Mouse (Mus musculus) thymus, adult 2 months (tissue): Measurements from ENCODE around the gene Gpsm2. TPM values are rescaled to one million over a fixed set of nuclear protein-coding genes. Genes with fewer than 3 reads are reported as not detected.
"Not testable (repeated sequence)": the region's sequence is repeated elsewhere in the genome, so short reads cannot be mapped to it uniquely, and the experiment has no call there.

Source experiments
- DNase-seq: peaks from one replicate; pipeline ENCODE4 v3.0.0; 2021
- H3K27ac ChIP-seq: fragments of 200-500 bp; 2 replicates; pipeline ENCODE4 v1.5.1; 2012; ENCODE audit warnings: low read length, control low read depth; ENCODE audit not compliant: control insufficient read depth, insufficient read depth
- H3K27me3 ChIP-seq: fragments of 200-500 bp; 2 replicates; pipeline ENCODE4 v1.6.1; 2012; ENCODE audit warnings: mild to moderate bottlenecking, low read length, moderate library complexity, mixed read lengths; ENCODE audit not compliant: control insufficient read depth, insufficient read depth
- H3K36me3 ChIP-seq: fragments of 200-500 bp; 2 replicates; pipeline ENCODE4 v1.6.1; 2012; ENCODE audit warnings: mild to moderate bottlenecking, low read length, moderate library complexity; ENCODE audit not compliant: control insufficient read depth, insufficient read depth
- H3K4me1 ChIP-seq: fragments of 200-500 bp; replicated peaks from 2 replicates; pipeline ENCODE4 v1.6.1; 2012; ENCODE audit warnings: low read length; ENCODE audit not compliant: control insufficient read depth, insufficient read depth
- H3K4me3 ChIP-seq: fragments of 200-500 bp; 2 replicates; pipeline ENCODE4 v1.5.1; 2012; ENCODE audit warnings: mild to moderate bottlenecking, low read length, control low read depth, moderate library complexity; ENCODE audit not compliant: control insufficient read depth, insufficient read depth
- CTCF ChIP-seq: fragments of 200-500 bp; IDR thresholded peaks from 2 replicates; pipeline ENCODE4 v1.5.1; 2012; ENCODE audit warnings: mild to moderate bottlenecking, control low read depth, low read length, moderate library complexity, borderline replicate concordance; ENCODE audit not compliant: control insufficient read depth, poor library complexity, insufficient read depth; ENCODE audit errors: extremely low read depth
- POLR2A ChIP-seq: fragments of 200-500 bp; IDR thresholded peaks from 2 replicates; pipeline ENCODE4 v1.6.1; 2012; ENCODE audit warnings: mild to moderate bottlenecking, low read length, control low read depth, moderate library complexity; ENCODE audit not compliant: control insufficient read depth, poor library complexity, insufficient read depth; ENCODE audit errors: extremely low read depth
- WGBS: fragments of 180-500 bp; shearing (Covaris S2); methylation state at CpG from one replicate; pipeline ENCODE4 v1.1.7; 2018; 5-methylcytosine and 5-hydroxymethylcytosine counted together
- polyA plus RNA-seq: library from polyadenylated mRNA; depleted of rRNA; stranded (reverse); fragments of >200 nt; gene quantifications from 2 replicates; pipeline ENCODE4 v1.2.3, GENCODE M21; 2012; rRNA removed

The Gpsm2 gene
- polyA plus RNA-seq, 1 experiment, result 6.2 TPM

DNA sequence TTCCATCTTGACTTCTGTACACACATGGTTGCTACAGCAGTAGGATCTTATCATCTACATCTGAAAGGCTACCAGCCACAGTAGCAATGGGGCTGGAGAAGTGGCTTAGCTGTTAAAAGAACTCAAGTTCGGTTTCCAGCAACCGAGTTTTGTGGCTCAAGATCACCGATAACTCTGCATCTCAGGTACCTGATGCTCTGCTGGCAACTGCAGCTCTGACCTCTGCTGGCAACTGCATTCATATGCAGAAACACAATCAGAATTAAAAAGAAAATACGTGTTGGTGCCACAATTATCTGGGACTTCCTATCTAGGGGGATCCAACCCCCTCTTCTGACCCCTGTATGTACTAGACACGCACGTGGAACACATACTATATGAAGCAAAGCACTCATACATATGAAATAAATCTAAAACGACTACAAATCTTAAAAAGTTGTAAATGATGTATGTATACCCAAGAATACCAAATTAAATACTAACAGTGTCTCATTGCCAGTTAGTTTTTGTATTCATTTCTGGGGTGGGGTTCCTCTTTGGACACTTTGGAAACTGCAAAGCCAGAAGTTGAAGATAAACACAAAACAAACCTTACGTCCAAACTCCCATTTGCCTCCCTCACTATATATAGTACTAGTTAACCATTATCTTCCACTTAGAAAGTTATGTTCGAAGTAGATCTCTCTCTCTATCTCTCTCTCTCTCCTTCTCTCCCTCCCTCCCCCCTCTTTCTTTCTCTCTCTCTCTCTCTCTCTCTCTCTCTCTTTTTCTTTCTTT is 69.1 kb downstream of the Gpsm2 start:
- no peak for DNase-seq
- Histone ChIP-seq H3K4me1 (peaks cover 6% of the 10 kb centered on the region), H3K27me3 (no peaks in the 10 kb centered on the region), H3K4me3 (no peak overlapping the region), H3K36me3 (no peaks in the 10 kb centered on the region), H3K27ac (no peak overlapping the region)
- no peak for TF ChIP-seq CTCF
- TF ChIP-seq POLR2A, result no peak
- 11% methylated on average over 9 of the region's 9 CpGs for WGBS

DNA sequence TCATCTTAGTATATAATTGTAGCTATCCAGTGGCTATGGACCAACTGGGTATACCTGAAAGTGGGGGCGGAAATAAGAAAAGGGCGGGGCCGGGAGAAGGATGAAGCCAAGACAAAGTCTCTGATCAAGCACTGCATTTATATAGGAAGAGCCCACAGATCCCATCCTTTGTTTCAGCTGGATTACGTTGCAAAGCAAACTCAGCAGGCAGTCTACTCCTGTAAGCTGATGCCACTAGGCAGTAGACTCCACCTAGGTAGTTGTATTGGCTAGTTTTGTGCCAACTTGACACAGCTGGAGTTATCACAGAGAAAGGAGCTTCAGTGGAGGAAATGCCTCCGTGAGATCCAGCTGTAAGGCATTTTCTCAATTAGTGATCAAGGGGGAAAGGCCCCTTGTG is 74.4 kb downstream of the Gpsm2 start:
- H3K27ac ChIP-seq, H3K4me3 ChIP-seq, H3K36me3 ChIP-seq, H3K27me3 ChIP-seq, H3K4me1 ChIP-seq, DNase-seq: not testable (repeated sequence)
- 88% methylated on average over 5 of the region's 5 CpGs for WGBS

DNA sequence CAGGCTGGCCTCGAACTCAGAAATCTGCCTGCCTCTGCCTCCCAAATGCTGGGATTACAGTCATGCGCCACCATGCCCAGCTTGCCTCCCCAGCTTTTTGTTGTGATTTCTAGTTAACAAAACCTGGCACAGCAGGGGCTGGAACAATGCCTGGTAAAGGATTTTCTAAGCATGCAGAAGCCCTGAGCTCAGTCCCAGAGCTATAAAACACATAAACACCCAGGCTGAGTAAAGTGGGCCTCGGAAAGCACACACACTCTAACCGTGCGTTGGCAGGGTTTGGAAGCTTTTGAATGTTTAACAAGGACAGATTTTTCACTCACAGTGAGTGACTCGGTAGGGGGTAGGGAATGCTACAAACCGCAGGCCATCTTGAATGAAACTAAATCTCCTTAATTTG is 76.1 kb downstream of the Gpsm2 start:
- WGBS, result 98% methylated on average over 7 of the region's 7 CpGs
- DNase-seq, result no peak
- no peaks in the 10 kb centered on the region for H3K27me3 ChIP-seq
- H3K36me3 ChIP-seq, result no peaks in the 10 kb centered on the region
- H3K27ac ChIP-seq, result no peak overlapping the region
- no peak overlapping the region for H3K4me3 ChIP-seq
- H3K4me1 ChIP-seq, result no peaks in the 10 kb centered on the region
- TF ChIP-seq POLR2A (no peak), CTCF (no peak)

DNA sequence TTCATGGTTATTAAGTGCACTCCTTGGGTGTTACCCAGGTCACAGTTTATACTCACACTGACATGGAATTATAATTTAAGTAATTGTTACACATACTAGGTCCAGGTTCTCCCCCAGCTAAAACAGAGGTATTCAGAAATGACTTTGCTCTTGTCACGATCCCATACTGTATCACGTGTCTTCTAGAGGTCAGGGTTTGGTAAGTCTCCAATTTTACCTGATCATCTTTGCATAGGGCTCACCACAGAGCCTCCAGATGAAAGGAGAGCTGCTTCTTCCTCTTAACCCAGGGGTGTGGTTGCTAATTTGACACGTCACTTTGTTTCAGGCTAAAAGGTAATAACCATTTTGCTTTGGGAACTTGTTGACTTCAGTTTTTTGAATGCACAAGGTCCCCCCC is 77.3 kb downstream of the Gpsm2 start:
- WGBS, result 83% methylated on average over 3 of the region's 3 CpGs
- Histone ChIP-seq H3K27me3 (no peaks in the 10 kb centered on the region), H3K36me3 (no peaks in the 10 kb centered on the region), H3K4me1 (no peaks in the 10 kb centered on the region), H3K27ac (no peak overlapping the region), H3K4me3 (no peak overlapping the region)
- no peak for TF ChIP-seq POLR2A
- no peak for DNase-seq

DNA sequence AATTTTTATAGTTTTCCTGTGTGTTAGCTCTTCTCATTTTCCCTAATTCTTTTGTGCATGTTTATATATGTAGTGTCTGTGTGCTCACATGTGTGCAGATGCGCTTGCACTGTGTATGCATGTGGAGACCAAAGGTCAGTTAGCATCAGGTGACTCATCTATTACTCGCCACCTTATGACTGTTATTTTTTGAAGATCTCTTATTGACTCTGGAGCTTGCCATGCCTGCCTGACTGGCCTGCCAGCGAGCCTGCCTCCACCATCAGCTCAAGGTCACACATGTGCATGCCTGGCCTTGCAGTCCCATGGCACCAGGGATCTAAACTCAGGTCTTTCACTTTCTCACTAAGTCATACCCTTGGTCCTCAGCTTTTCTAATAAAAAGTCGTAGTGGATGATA is 81.1 kb downstream of the Gpsm2 start:
- Histone ChIP-seq H3K4me3 (no peak overlapping the region), H3K36me3 (no peaks in the 10 kb centered on the region), H3K27ac (no peak overlapping the region), H3K4me1 (no peaks in the 10 kb centered on the region), H3K27me3 (no peaks in the 10 kb centered on the region)
- DNase-seq, result no peak
- 97% methylated on average over 4 of the region's 4 CpGs for WGBS
- TF ChIP-seq CTCF (no peak), POLR2A (no peak)

DNA sequence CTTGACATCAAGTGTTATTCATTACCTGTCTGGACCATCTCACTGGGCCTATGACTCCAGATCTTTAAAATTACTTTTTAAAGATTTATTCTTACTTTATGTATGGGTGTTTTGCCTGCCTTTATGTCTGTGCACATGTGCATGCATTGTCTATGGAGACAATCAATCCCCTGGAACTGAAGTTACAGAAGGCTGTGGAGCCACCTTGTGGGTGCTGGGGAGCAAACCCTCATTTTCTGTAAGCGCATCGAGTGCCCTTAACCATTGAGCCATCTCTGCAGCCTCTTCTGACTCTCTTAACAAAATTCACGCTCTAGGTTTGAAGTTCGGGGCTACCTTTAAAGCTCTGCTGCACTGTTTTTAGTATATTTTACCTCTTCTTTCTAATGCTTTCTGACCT is 82.7 kb downstream of the Gpsm2 start:
- H3K4me1 ChIP-seq, result no peaks in the 10 kb centered on the region
- DNase-seq, result no peak
- no peak overlapping the region for H3K27ac ChIP-seq
- 84% methylated on average over 4 of the region's 4 CpGs for WGBS
- H3K27me3 ChIP-seq, result no peaks in the 10 kb centered on the region
- H3K36me3 ChIP-seq, result no peaks in the 10 kb centered on the region
- TF ChIP-seq CTCF (no peak), POLR2A (no peak)
- H3K4me3 ChIP-seq, result no peak overlapping the region

DNA sequence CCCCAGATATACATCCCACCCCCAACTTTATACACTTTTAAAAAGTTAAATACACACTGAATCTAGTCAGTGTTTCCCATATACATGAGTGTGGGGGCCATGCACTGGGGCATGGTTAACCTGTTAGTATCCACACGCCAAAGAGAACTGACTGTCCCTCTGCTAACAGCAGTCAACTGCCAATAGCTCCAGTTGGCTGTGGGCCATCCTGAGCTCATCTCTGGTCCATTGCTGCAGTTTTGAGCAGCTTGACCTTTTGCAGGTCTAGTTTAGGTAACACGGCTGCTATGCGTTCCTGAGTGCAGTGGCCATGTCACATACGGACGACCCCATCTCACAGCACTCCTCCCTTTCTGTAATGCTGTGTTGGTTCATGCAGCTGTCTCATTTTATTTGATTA is 87.3 kb downstream of the Gpsm2 start:
- Histone ChIP-seq H3K36me3 (no peaks in the 10 kb centered on the region), H3K4me1 (no peaks in the 10 kb centered on the region), H3K4me3 (no peak overlapping the region), H3K27me3 (no peaks in the 10 kb centered on the region), H3K27ac (no peak overlapping the region)
- DNase-seq, result no peak
- WGBS, result 97% methylated on average over 5 of the region's 5 CpGs
- TF ChIP-seq POLR2A (no peak), CTCF (no peak)

Other genes with a start within 250 kb of the Gpsm2 start
- 0.16 TPM in 1 of 2 replicates, not detected in the other for gene 1700013F07Rik, start 188.2 kb downstream of the Gpsm2 start, polyA plus RNA-seq
- gene 5330417C22Rik, start 185.8 kb downstream of the Gpsm2 start, polyA plus RNA-seq, result 1.7 and 1.8 TPM in 2 replicates
- 5.2 TPM in 2 replicates for gene Tmem167b, start 159.8 kb downstream of the Gpsm2 start, polyA plus RNA-seq
- 3.0 and 4.5 TPM in 2 replicates for gene Taf13, start 150.6 kb downstream of the Gpsm2 start, polyA plus RNA-seq
- gene Wdr47, start 131.0 kb downstream of the Gpsm2 start, polyA plus RNA-seq, result 7.8 and 8.3 TPM in 2 replicates
- gene Clcc1, start 68.4 kb downstream of the Gpsm2 start, polyA plus RNA-seq, result 47.5 and 51.0 TPM in 2 replicates
- gene Aknad1, start 17.3 kb upstream of the Gpsm2 start, polyA plus RNA-seq, result 0.05 TPM in 1 of 2 replicates, not detected in the other
- gene Stxbp3, start 118.2 kb upstream of the Gpsm2 start, polyA plus RNA-seq, result 10.5 and 13.2 TPM in 2 replicates
- 3.4 and 3.5 TPM in 2 replicates for gene Fndc7, start 167.7 kb upstream of the Gpsm2 start, polyA plus RNA-seq
- gene Prpf38b, start 189.4 kb upstream of the Gpsm2 start, polyA plus RNA-seq, result 141 and 181 TPM in 2 replicates
- 0.96 and 1.5 TPM in 2 replicates for gene Henmt1, start 217.6 kb upstream of the Gpsm2 start, polyA plus RNA-seq
- 2.4 and 3.1 TPM in 2 replicates for gene Gm9857, start 218.1 kb upstream of the Gpsm2 start, polyA plus RNA-seq